Mouse (Mus musculus) embryonic fibroblast, embryonic 13.5 days (primary cell): Measurements from ENCODE around the gene Rpl5. TPM values are rescaled to one million over a fixed set of nuclear protein-coding genes. Genes with fewer than 3 reads are reported as not detected.
"Not testable (repeated sequence)": the region's sequence is repeated elsewhere in the genome, so short reads cannot be mapped to it uniquely, and the experiment has no call there.

Experiments
- H3K27ac ChIP-seq: 2 replicates; pipeline ENCODE4 v1.5.1; 2012; ENCODE audit warnings: low read length, control low read depth, inconsistent platforms; ENCODE audit not compliant: insufficient read depth
- H3K4me1 ChIP-seq: 2 replicates; pipeline ENCODE4 v1.6.1; 2011; ENCODE audit warnings: low read length; ENCODE audit not compliant: control insufficient read depth, insufficient read depth
- H3K4me3 ChIP-seq: 2 replicates; pipeline ENCODE4 v1.5.1; 2011; ENCODE audit warnings: mild to moderate bottlenecking, control low read depth, low read length; ENCODE audit not compliant: insufficient read depth
- CTCF ChIP-seq: IDR thresholded peaks from 2 replicates; pipeline ENCODE4 v1.5.1; 2011; ENCODE audit warnings: mild to moderate bottlenecking, control low read depth, low read length, moderate library complexity, borderline replicate concordance; ENCODE audit not compliant: insufficient read depth
- POLR2A ChIP-seq: IDR thresholded peaks from 2 replicates; pipeline ENCODE4 v1.6.1; 2011; ENCODE audit warnings: low read depth, mild to moderate bottlenecking, control low read depth, low read length, moderate library complexity
- polyA plus RNA-seq: library from polyadenylated mRNA; stranded (reverse); fragments of >200 nt; gene quantifications from 2 replicates; pipeline ENCODE4 v1.2.4, GENCODE M21; 2011; ENCODE audit warnings: low read depth; ENCODE audit not compliant: missing spikeins, insufficient read length

Rpl5 gene
- polyA plus RNA-seq, 1 experiment: 90.8 TPM

GRCm38 (mm10) chr5:107869701-107870100 is 30.6 kb upstream of the Rpl5 start:
- no peaks in the 10 kb centered on the region; the same call in none of the 2 replicates for H3K4me1 ChIP-seq
- no peak overlapping the region for H3K4me3 ChIP-seq
- no peak overlapping the region for H3K27ac ChIP-seq
- TF ChIP-seq POLR2A: no peak
- TF ChIP-seq CTCF: no peak

GRCm38 (mm10) chr5:107873330-107873729 is 27.0 kb upstream of the Rpl5 start:
- no peak overlapping the region for H3K27ac ChIP-seq
- TF ChIP-seq CTCF (no peak), POLR2A (no peak)
- H3K4me3 ChIP-seq: no peak overlapping the region
- H3K4me1 ChIP-seq: no peaks in the 10 kb centered on the region

- no peak for TF ChIP-seq CTCF
- TF ChIP-seq POLR2A: no peak
- H3K4me3 ChIP-seq: no peak overlapping the region
- no peak overlapping the region for H3K27ac ChIP-seq
- H3K4me1 ChIP-seq: no peaks in the 10 kb centered on the region
Measured at GRCm38 (mm10) chr5:107873886-107874302, 26.4 kb upstream of the Rpl5 start.

GRCm38 (mm10) chr5:107874561-107875260 is 25.6 kb upstream of the Rpl5 start, which contains the start of gene Evi5:
Evi5 (minus strand) TSS chr5:107875107.
- Histone ChIP-seq H3K4me3 (no peak within 1 kb of the TSS), H3K27ac (no peak within 1 kb of the TSS), H3K4me1 (no peaks in the 10 kb centered on the region)
- TF ChIP-seq POLR2A (no peak), CTCF (no peak)

GRCm38 (mm10) chr5:107875261-107875611 is 25.1 kb upstream of the Rpl5 start:
- no peak for TF ChIP-seq CTCF
- no peak for TF ChIP-seq POLR2A
- Histone ChIP-seq H3K27ac (no peak overlapping the region), H3K4me3 (no peak overlapping the region), H3K4me1 (no peaks in the 10 kb centered on the region)

GRCm38 (mm10) chr5:107877053-107877452 is 23.2 kb upstream of the Rpl5 start:
- no peaks in the 10 kb centered on the region for H3K4me1 ChIP-seq
- H3K27ac ChIP-seq: no peak overlapping the region
- no peak overlapping the region for H3K4me3 ChIP-seq
- TF ChIP-seq CTCF (no peak), POLR2A (no peak)

GRCm38 (mm10) chr5:107880710-107881109 is 19.6 kb upstream of the Rpl5 start:
- Histone ChIP-seq H3K27ac (no peak overlapping the region), H3K4me3 (no peak overlapping the region), H3K4me1 (no peaks in the 10 kb centered on the region)
- TF ChIP-seq POLR2A (no peak), CTCF (no peak)

- TF ChIP-seq POLR2A (no peak), CTCF (no peak)
- Histone ChIP-seq H3K27ac (no peak overlapping the region), H3K4me3 (no peak overlapping the region), H3K4me1 (no peaks in the 10 kb centered on the region)
Measured at GRCm38 (mm10) chr5:107889994-107890888, 10.1 kb upstream of the Rpl5 start.

GRCm38 (mm10) chr5:107891515-107891914 is 8.8 kb upstream of the Rpl5 start:
- H3K27ac ChIP-seq, H3K4me1 ChIP-seq, H3K4me3 ChIP-seq: not testable (repeated sequence)

- TF ChIP-seq CTCF (no peak), POLR2A (no peak)
- Histone ChIP-seq H3K4me1 (no peaks in the 10 kb centered on the region), H3K4me3 (no peak overlapping the region), H3K27ac (no peak overlapping the region)
Measured at GRCm38 (mm10) chr5:107894676-107895075, 5.6 kb upstream of the Rpl5 start.

GRCm38 (mm10) chr5:107896265-107896664 is 4.0 kb upstream of the Rpl5 start:
- no peak overlapping the region for H3K27ac ChIP-seq
- no peaks in the 10 kb centered on the region for H3K4me1 ChIP-seq
- H3K4me3 ChIP-seq: no peak overlapping the region
- TF ChIP-seq POLR2A (no peak), CTCF (no peak)
